Mouse (Mus musculus) G1E (cell line): ENCODE measurements around the gene Top2a. TPM values are rescaled to one million over a fixed set of nuclear protein-coding genes. Genes with fewer than 3 reads are reported as not detected.
A peak's percentile ranks its signal among the peaks of the same experiment; 100 is the strongest.

ENCODE experiments used
- ATAC-seq: 2 replicates; pipeline ENCODE4 v1.8.0; 2016; ENCODE audit warnings: mild to moderate bottlenecking; ENCODE audit not compliant: insufficient number of reproducible peaks, poor library complexity, low FRiP score, severe bottlenecking; ENCODE audit errors: extremely low read depth
- DNase-seq: peaks from one replicate; pipeline ENCODE4 v3.0.0; 2012; ENCODE audit warnings: low spot score
- H3K27me3 ChIP-seq: 2 replicates; pipeline ENCODE4 v1.6.1; 2012; ENCODE audit warnings: mild to moderate bottlenecking, low read length, inconsistent platforms; ENCODE audit not compliant: insufficient read depth
- H3K36me3 ChIP-seq: replicated peaks from 2 replicates; pipeline ENCODE3; 2012; ENCODE audit warnings: mild to moderate bottlenecking, inconsistent platforms
- H3K4me1 ChIP-seq: 2 replicates; pipeline ENCODE4 v1.6.1; 2012; ENCODE audit warnings: low read depth, low read length, inconsistent platforms, mixed read lengths; ENCODE audit not compliant: insufficient read depth
- H3K4me3 ChIP-seq: 2 replicates; pipeline ENCODE4 v1.5.1; 2012; ENCODE audit warnings: low read depth, mild to moderate bottlenecking, inconsistent platforms, low read length, moderate library complexity, mixed read lengths
- H3K9me3 ChIP-seq: replicated peaks from 2 replicates; pipeline ENCODE4 v1.6.1; 2012; ENCODE audit warnings: inconsistent platforms
- CTCF ChIP-seq: IDR thresholded peaks from 2 replicates; pipeline ENCODE4 v1.5.1; 2012; ENCODE audit warnings: low read depth, low read length, inconsistent platforms, mixed read lengths
- GATA1 ChIP-seq: IDR thresholded peaks from 2 replicates; pipeline ENCODE4 v1.6.1; 2012; ENCODE audit warnings: borderline replicate concordance, low read length, inconsistent platforms, mixed read lengths
- GATA2 ChIP-seq: IDR thresholded peaks from 2 replicates; pipeline ENCODE4 v1.6.1; 2012; ENCODE audit warnings: low read depth, low read length, inconsistent platforms, borderline replicate concordance
- POLR2AphosphoS5 ChIP-seq: IDR thresholded peaks from 2 replicates; pipeline ENCODE4 v1.6.1; 2012; ENCODE audit warnings: low read depth, low read length, inconsistent platforms; ENCODE audit not compliant: insufficient replicate concordance
- TAL1 ChIP-seq: conservative IDR thresholded peaks from 2 replicates; pipeline ENCODE4 v1.6.1; 2012; ENCODE audit warnings: low read depth, low read length, inconsistent platforms, mixed read lengths
- polyA plus RNA-seq: library from polyadenylated mRNA; stranded (reverse); fragments of >175 nt; gene quantifications from 2 replicates; pipeline ENCODE4 v1.2.3, GENCODE M21; 2012
- total RNA-seq, 2 experiments: library from RNA; stranded (forward) in 1 of 2; stranded (reverse) in 1 of 2; fragments of 200-1000 nt in 1 of 2; fragments of >200 nt in 1 of 2; fragmentation: Nextera tagmentation in 1 of 2; gene quantifications; 2 replicates each; pipeline ENCODE4 v1.2.3; 2014 to 2017

Top2a gene
- total and polyA plus RNA-seq, 3 experiments = 89.9 to 752 (median 497) TPM

- H3K4me1 ChIP-seq = peaks cover 25% of the 10 kb centered on the region
- no peak for ATAC-seq
- no peaks in the 10 kb centered on the region for H3K36me3 ChIP-seq
Observed at GRCm38 (mm10) chr11:99041841-99042780, 18.1 kb upstream of the Top2a start.

GRCm38 (mm10) chr11:99041051-99041729 is 17.2 kb upstream of the Top2a start, which contains the start of gene Igfbp4:
Gene Igfbp4, plus strand, starts transcription at chr11:99041244.
- Histone ChIP-seq H3K36me3 (no peaks in the 10 kb centered on the region), H3K4me1 (peaks cover 33% of the 10 kb centered on the region), H3K9me3 (no peaks in the 10 kb centered on the region; the same call in 1 of the 2 replicates), H3K4me3 (peak within 1 kb of the TSS; percentile 47), H3K27me3 (peaks cover 78% of the 10 kb centered on the region)
- DNase-seq (no peak), ATAC-seq (no peak)
- TF ChIP-seq TAL1 (no peak), CTCF (no peak), GATA1 (no peak), GATA2 (no peak), POLR2AphosphoS5 (no peak)

More at GRCm38 (mm10) chr11:99041841-99042780, 18.1 kb upstream of the Top2a start:
- Histone ChIP-seq H3K4me3 (peak overlapping the region; percentile 47; the same call in 1 of the 2 replicates), H3K9me3 (no peaks in the 10 kb centered on the region; the same call in 1 of the 2 replicates), H3K27me3 (peaks cover 79% of the 10 kb centered on the region)
- TF ChIP-seq GATA2 (no peak), POLR2AphosphoS5 (no peak), CTCF (no peak), TAL1 (no peak), GATA1 (no peak)
- DNase-seq = no peak

GRCm38 (mm10) chr11:99040346-99040974 is 16.5 kb upstream of the Top2a start:
- DNase-seq (no peak), ATAC-seq (no peak)
- TF ChIP-seq GATA2 (no peak), TAL1 (no peak), CTCF (no peak), GATA1 (no peak), POLR2AphosphoS5 (no peak)
- Histone ChIP-seq H3K9me3 (no peaks in the 10 kb centered on the region; the same call in 1 of the 2 replicates), H3K4me3 (peak overlapping the region; percentile 47; the same call in 1 of the 2 replicates), H3K36me3 (no peaks in the 10 kb centered on the region), H3K27me3 (peaks cover 78% of the 10 kb centered on the region), H3K4me1 (peaks cover 38% of the 10 kb centered on the region)

GRCm38 (mm10) chr11:99039782-99040181 is 15.8 kb upstream of the Top2a start:
- no peak for ATAC-seq
- H3K27me3 ChIP-seq = peaks cover 78% of the 10 kb centered on the region

GRCm38 (mm10) chr11:99036254-99036653 is 12.3 kb upstream of the Top2a start:
- TF ChIP-seq TAL1 (0 out of 2 replicates have a peak, but pooled peaks have one; percentile 10), GATA2 (no peak), GATA1 (no peak), POLR2AphosphoS5 (no peak), CTCF (no peak)
- H3K36me3 ChIP-seq = no peaks in the 10 kb centered on the region
- no peaks in the 10 kb centered on the region; the same call in 1 of the 2 replicates for H3K9me3 ChIP-seq
- no peak overlapping the region for H3K4me3 ChIP-seq
- ATAC-seq = peak; percentile 81
- H3K27me3 ChIP-seq = peaks cover 61% of the 10 kb centered on the region
- DNase-seq = no peak
- H3K4me1 ChIP-seq = peaks cover 34% of the 10 kb centered on the region

More at GRCm38 (mm10) chr11:99039782-99040181, 15.8 kb upstream of the Top2a start:
- DNase-seq = peak; percentile 59
- TF ChIP-seq CTCF (peak; percentile 54; the same call in 1 of the 2 replicates), GATA1 (no peak)
- no peak overlapping the region for H3K4me3 ChIP-seq
- H3K36me3 ChIP-seq = no peaks in the 10 kb centered on the region
- H3K4me1 ChIP-seq = peaks cover 39% of the 10 kb centered on the region
- no peaks in the 10 kb centered on the region; the same call in 1 of the 2 replicates for H3K9me3 ChIP-seq

- Histone ChIP-seq H3K4me1 (peaks cover 25% of the 10 kb centered on the region), H3K4me3 (no peak overlapping the region), H3K9me3 (no peaks in the 10 kb centered on the region), H3K27me3 (peaks cover 61% of the 10 kb centered on the region), H3K36me3 (no peaks in the 10 kb centered on the region)
- TF ChIP-seq POLR2AphosphoS5 (no peak), GATA1 (no peak), TAL1 (no peak), CTCF (no peak), GATA2 (no peak)
- ATAC-seq (no peak), DNase-seq (no peak)
Observed at GRCm38 (mm10) chr11:99035350-99035749, 11.4 kb upstream of the Top2a start.
